Mouse (Mus musculus): ENCODE data around the gene Olfr750.
A peak's percentile ranks its signal among the peaks of the same experiment; 100 is the strongest.

The Olfr750 gene

GRCm38 (mm10) chr14:51074335-51074734 is at the start of gene Olfr750:
Gene Olfr750 (minus strand): TSS chr14:51074435.
- DNase-seq = no peak

DNA sequence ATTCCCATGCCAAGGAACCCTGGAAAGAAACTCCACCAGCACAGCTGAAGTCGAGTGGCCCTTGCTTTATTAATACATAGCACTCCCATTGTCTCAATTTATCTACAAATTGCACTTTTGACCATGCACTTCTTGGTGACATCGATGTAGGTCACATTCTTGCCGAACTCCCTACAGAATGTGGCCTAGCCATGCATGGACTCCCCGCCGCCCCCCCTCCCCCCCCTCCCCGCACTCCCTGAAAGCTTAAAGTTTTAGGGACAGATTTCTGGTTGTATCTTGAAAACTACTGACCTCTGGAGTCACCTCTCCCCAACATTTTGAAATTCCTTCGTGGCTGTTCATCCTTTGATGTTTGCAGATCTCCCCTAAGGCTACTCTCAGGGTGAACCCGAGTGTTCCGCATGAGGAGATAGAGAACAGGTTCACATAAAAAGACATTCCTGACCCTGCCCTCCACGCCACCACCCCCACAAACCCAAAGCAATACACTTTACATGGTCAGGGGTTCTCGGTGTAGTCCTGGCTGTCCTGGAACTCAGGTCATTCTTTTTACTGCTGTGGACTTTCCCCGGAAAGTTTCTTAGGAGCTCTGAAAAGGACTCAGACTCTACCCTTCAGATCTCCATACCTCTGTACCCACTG is 39.8 kb upstream of the Olfr750 start, which contains the start of gene Eddm3b:
Gene Eddm3b, plus strand, starts transcription at position 511 of the 645 bp plus-strand sequence.
- no peak for DNase-seq

- DNase-seq = no peak
Observed at GRCm38 (mm10) chr14:51113476-51113875, 39.2 kb upstream of the Olfr750 start.

DNA sequence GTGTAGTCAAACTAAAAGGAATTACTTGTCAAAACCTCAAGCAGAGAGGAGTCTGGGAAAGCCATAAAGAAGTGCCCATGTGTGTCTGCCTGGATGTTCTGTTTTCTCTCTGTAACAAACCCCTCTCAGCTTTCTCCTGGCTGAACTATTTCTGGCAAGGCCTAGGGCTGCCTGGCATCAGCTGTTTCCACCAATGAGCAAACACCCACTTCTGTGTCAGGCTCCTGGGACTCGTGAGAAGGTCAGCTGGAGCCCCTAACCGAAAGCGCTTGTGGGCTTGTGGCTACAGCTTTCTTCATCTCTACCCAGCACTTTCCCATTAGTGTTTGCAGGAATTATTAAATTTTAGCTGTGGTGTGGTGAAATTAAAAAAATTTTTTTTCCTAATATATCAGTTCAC is 37.7 kb upstream of the Olfr750 start:
- no peak for DNase-seq

- DNase-seq = no peak
Observed at GRCm38 (mm10) chr14:51106449-51106967, 32.3 kb upstream of the Olfr750 start.

DNA sequence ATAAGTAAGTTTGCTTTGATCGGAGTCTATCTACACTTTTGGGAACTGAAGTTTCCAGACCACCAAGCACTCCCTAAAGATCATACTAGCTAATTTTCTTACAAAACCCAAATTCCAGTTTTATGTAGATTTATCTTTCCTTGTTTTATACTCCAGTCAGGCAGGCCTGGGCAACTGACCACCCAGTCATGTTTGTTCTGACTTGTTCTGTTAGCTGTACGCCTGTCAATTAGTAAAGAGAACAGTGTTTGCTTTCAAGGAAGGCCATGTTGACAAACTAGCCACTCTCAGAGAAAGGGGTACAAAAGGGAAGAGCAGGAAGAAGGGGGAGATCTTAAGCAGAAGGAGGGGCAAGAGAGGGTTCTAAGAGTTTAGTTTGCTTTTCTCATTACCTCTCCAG is 30.1 kb upstream of the Olfr750 start:
- no peak for DNase-seq

DNA sequence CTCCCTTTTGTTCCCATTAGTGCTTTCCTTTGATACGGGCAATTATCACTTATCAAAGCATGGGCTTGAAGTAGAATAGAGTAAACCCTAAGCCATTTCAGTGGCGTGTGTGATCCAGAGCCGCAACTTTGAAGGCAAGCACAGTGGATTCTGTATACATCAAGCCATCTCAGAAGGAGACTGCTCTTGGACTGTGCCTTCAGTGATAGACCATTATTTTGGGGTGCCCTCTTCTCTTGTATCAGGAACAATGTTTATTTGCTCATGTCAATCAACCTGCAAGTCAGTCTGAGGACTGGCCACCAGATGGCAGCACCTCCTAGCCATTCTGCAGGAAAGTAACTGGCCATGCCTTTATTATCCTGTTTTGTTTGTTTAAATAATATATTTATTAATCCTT is 29.0 kb upstream of the Olfr750 start:
- DNase-seq = peak; percentile 43

- DNase-seq = no peak
Observed at GRCm38 (mm10) chr14:51101284-51101683, 27.0 kb upstream of the Olfr750 start.

DNA sequence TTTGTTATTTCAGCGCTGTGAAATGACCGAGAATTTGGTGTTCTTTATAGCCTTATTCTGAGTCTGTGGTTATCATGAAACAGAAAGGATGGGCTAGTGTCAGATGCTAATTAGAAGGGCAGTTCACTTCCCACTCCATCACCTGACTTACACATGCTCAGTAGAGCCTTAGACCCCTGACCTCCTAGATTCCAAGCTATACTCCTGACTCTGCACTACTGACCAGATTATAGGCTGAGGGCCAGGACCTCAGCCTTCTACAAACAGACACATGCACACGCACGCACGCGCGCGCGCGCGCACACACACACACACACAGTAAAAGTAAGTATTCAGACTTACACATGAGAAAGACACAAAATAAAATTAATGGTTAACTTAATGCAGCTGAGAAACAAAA is 24.7 kb upstream of the Olfr750 start:
- no peak for DNase-seq

DNA sequence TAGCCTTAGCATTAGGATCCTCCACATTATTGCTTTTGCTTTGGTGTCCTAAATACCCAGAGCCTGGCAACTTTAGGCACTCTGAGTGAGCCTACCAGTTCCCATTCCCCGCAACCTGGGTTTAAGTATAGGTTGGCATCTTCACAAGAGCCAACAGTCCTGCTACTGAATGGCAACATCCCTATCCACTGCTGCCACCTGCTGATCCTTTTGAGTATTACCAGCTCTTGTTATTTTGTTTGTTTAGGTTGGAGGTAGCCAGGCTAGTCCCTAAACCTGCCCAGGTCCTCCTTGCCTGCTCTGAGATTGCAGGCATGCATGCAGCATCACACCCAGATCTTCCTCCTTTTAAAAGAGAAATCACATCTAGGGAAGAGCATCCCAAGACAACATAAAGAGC is 24.1 kb upstream of the Olfr750 start:
- DNase-seq = peak; percentile 49

DNA sequence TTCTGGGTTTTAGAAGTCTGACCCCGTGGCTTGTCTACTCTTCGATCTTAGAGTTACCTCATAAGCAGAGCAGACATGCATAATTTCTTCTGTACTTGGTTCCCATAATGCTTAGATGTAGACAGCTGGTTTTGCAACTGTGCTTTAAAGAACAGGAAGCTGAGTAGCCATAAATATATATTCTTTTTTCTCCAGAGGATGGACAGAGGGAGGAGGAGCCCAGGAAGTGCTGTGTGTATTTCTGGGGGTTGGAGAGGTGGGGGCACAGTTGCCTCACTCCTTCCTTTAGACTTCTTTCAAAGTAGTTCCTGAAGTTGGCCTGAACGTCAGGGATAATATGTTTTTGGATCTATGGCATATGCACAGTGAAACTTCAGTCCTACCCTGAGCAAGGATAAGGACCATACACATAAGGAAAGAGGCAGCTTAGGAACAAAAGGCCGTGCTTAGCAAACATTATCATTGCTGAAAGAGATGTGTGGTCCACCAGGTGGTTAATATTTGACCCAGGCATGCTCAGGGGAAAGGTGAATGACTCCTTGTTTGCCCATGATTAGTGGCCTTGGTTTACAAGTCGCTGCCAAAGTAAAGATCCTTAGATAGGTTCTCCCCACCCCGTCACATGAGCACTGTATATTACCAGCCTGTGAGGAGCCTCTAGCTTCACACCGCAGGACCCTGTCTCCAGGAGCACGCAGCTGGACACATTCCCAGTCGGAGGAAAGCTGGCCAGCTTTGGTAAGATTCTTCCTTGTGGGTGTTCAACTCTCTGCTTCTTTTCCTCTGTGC is 21.7 kb upstream of the Olfr750 start:
- DNase-seq = no peak

GRCm38 (mm10) chr14:51094921-51095320 is 20.7 kb upstream of the Olfr750 start:
- DNase-seq = no peak

DNA sequence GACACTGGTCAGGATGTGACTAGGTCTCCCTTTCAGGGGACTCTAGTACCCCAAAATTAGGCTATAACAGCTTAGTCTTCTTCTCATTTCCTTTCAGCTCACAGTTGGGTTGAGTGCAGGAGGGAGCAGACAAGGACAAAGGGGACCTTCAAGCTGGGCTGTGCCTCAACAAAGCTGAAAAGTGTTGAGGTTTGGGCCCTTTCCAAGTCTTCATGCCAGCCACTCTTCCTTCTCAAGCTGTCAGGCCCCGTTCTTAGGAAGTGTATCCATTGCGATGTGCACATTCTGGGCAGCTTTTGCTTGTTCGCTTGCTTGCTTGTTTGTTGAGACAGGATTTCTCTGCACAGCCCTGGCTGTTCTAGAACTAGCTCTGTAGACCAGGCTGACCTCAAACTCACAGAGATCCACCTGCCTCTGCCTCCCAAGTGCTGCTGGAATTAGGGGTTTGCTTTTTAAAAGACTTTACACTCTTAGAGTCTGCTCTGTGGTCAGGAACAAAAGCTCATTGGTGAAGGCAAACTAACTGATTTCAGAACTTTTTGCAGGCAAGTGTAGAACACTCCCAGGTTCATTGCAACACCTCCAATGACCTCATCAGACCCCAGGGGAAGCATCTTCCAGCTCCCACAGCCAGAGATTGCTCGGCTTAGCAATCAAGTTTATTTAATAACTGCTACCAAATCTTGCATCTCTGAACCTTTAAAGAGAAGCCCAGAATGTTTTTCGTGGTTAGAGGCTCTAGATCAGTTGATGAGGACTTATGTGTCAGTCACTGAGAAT is 20.1 kb upstream of the Olfr750 start:
- no peak for DNase-seq

GRCm38 (mm10) chr14:51093496-51093895 is 19.3 kb upstream of the Olfr750 start:
- DNase-seq = no peak

DNA sequence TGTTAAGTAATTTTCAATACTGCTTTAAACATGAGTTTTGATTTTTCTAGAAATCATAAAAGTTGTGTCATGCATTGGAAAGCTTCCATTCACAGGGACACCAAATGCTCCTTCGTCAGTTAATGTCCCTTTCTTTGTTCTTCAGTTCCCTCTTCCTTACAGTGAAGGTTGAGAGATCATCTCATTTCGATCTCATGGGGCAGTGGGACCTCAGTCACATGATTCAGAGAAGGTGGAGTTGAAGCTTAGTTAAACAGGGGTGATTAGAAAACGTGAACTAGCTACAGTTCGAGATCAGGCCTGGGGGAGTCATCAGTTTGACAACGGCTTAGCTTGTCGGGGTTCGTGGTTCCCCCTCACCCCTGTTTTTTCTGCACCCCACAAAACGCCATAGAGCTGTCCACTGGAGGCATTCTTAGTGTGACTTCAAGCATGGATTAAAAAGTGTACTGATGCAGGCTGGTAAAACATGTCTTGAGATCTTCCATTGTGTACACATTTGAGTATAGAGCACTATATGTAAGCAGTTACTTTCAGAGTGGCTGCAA is 17.9 kb upstream of the Olfr750 start:
- DNase-seq = no peak

- peak; percentile 29 for DNase-seq
Observed at GRCm38 (mm10) chr14:51090921-51091900, 17.0 kb upstream of the Olfr750 start, which contains the start of the genes Rnase4 and Ang. Gene Rnase4 (plus strand): TSS chr14:51091077. Gene Ang (plus strand): TSS chr14:51091150.

- DNase-seq = peak; percentile 74
Observed at GRCm38 (mm10) chr14:51090077-51090781, 16.0 kb upstream of the Olfr750 start.

GRCm38 (mm10) chr14:51089674-51090076 is 15.4 kb upstream of the Olfr750 start:
- no peak for DNase-seq

GRCm38 (mm10) chr14:51088970-51089673 is 14.9 kb upstream of the Olfr750 start:
- DNase-seq = peak; percentile 96
